Mouse (Mus musculus): ENCODE measurements at regions not wholly inside any gene's neighbourhood (a gene's known extent, or its start where the extent isn't known, plus 50 kb on each side); places are given as distances from the start of the nearest gene placed in this dataset.

- peak; percentile 22 to 45 for DNase-seq
- intact Hi-C loops (cut with DNase I), result no loop called here
Measured at GRCm38 (mm10) chr14:45714311-45714710, 56.4 kb upstream of the Ddhd1 start.

GRCm38 (mm10) chr14:45714786-45715185, 56.8 kb upstream of the Ddhd1 start:
- intact Hi-C loops (cut with DNase I), result no loop called here
- DNase-seq, result no peak

GRCm38 (mm10) chr14:45716100-45716499, 58.2 kb upstream of the Ddhd1 start:
- intact Hi-C loops (cut with DNase I), result no loop called here
- DNase-seq, result no peak

DNA sequence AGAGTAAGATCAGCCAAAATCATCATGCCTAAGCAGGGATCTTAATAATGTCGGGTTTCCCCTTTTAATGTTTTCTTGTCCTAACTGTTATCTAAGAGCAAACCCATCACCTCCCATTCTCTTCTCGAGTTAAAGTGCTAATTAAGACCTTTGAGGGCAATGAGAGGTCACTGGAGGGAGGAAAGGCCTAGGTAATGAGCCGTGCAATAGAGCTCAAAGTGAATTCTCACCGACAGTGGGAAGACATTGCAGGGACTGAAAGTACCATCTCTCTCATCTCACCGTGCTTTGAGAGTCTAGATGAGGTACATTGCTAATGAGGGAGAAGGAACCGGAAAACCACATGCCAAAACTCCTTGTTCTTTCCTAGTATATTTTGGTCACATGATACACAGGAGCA, 64.9 kb upstream of the Ddhd1 start:
- DNase-seq, result no peak
- intact Hi-C loops (cut with DNase I), result loop anchor here (5.0 kb wide), 1 partner anchor 34 kb away; no protein-coding TSS in a partner anchor

- intact Hi-C loops (cut with DNase I), result loop anchor here (5.0 kb wide), 1 partner anchor 33 kb away; no protein-coding TSS in a partner anchor
- no peak for DNase-seq
Measured at GRCm38 (mm10) chr14:45724341-45724740, 66.4 kb upstream of the Ddhd1 start.

DNA sequence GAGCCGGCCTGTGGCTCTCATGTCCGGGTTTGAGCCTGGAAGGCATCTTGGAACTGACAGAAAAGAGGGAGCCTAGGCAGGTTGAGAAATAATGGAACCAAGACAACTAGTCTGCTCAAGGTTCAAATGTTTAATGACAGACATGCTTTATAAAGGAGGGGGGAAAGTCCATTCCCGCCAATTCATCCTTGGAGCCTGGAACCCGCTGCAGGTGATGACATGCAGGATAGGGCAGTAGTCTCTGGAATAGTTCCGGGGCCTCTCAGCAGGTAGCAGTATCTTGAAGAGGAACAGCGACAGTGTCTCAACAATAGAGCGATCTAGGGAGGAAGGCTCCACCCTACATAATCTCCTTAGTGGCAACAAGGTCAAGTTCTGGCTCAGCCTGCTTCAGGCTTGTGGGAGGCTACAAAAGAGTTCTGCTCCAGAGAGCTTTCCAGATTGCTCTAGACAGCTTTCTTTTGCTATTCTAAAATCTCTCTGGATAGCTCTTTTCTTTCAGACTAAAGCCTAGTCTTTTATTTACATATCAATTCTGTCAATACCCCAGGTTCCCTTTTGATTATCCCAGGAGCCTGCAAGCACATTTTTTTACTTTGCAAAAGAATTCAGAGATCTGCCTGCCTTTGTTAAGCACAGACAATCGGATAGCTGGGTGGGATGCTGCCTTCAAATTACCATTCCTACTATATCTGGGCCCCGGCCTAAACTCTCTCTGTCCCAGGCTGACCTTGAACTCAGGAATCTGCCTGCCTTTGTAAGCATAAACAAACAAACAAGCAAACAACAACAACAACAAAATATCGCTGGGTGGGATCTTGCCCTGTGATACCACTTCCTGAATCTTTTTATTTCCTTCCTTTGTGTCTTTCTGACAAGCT, 76.8 kb upstream of the Ddhd1 start:
- intact Hi-C loops (cut with DNase I), result no loop called here
- no peak for DNase-seq

DNA sequence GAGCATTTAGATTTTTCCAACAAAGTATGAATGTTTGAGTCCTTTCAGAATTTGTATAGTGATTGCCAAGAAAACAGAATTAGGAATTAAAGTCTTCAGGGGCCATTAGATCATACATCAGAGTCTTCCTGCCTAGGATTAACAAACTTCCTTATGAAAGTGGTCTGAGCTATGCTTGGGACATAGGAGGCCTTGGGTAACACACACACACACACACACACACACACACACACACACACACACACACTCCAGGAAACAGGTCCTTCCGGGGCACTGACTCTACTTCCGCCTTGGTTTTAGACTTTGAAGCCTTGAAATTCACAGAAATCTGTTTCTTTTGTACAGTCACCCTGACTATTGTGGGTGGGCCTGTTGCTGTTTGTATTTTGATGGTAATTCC, 80.0 kb upstream of the Ddhd1 start:
- intact Hi-C loops (cut with DNase I), result no loop called here
- DNase-seq, result no peak

DNA sequence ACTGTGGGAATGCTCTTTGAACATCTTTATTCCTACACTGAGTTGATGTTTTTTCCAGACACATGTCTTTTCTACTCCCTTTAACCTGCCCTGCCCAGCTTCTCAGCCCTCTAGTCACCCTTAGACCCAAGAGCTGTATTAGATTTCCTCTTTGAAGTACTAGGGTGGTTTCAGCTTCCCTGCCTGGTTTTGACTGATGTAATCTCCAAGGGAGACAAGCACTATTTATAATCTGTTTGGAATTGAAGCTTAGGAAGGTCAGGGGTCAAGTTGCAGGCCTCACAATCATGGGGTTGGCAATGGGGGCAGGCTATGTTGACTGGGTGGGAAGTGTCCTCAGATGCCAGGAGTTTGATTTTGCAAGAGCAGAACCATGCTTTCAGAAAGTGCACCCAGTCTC, 81.7 kb upstream of the Ddhd1 start:
- intact Hi-C loops (cut with DNase I), result no loop called here
- DNase-seq, result no peak

GRCm38 (mm10) chr14:45740662-45741061, 82.7 kb upstream of the Ddhd1 start:
- DNase-seq, result no peak
- intact Hi-C loops (cut with DNase I), result no loop called here

- no peak for DNase-seq
- intact Hi-C loops (cut with DNase I), result no loop called here
Measured at GRCm38 (mm10) chr14:45746176-45746575, 88.2 kb upstream of the Ddhd1 start.

- intact Hi-C loops (cut with DNase I), result loop anchor here (5.0 kb wide), 1 partner anchor 35 kb away; no protein-coding TSS in a partner anchor
- DNase-seq, result no peak
Measured at GRCm38 (mm10) chr14:45757376-45757775, 99.4 kb upstream of the Ddhd1 start.

DNA sequence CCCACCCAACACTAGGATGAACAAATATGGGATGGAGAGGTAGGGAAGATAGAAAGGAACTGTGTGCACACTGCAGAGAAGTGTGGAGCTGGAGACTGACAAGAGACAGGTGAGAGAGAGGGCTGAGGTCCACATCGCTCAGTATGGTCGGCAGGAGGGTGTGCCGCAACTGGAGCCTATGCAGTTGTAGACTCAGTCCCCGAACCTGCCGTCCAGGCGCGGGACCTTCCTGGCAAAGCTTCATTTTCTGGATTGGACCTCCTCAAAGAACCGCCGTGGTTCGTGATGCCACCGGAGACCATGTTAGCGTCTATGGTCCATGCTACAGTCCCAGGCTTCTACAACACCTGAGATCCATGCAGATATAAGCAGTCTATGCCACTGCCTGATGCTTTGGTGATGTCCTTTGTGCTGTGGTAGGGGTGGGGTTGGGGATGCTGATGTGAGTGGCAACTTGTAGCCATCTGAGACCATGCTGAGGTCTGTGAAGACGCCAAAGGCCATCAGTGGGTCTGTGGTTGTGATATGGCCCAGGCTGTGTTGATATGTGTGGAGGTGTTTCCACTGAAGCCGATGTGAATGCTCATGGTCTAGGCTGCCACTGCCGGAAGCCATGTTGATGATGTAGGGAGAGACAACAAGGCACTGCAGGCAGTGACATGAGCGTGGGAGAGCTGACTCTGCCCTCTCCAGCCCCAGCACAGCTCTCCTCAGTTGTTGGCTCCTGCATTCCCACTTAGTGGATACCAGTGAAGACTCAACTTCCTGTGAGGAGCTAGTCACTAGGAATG, 103.1 kb upstream of the Ddhd1 start:
- no peak for DNase-seq
- intact Hi-C loops (cut with DNase I), result no loop called here

- intact Hi-C loops (cut with DNase I), result no loop called here
- no peak for DNase-seq
Measured at GRCm38 (mm10) chr14:45764231-45764630, 106.3 kb upstream of the Ddhd1 start.

DNA sequence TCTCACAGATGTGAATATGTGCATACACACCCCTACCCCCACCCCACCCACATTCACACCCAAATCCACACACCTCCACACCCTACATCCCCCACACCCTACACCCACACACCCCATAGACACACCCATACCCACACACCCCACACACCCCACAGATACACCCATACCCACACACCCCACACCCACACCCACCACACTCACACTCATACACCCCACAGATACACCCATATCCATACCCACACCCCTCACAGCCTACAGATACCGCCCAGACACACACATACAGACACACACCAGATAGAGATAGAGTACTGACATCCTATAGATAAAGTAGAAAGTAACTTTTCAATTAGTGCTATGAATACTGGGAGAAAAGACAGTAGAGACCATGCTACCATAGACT, 108.6 kb upstream of the Ddhd1 start:
- intact Hi-C loops (cut with DNase I), result loop anchor here (5.0 kb wide), 1 partner anchor 956 kb away; no protein-coding TSS in a partner anchor

GRCm38 (mm10) chr14:45772665-45773277, 114.8 kb upstream of the Ddhd1 start:
- intact Hi-C loops (cut with DNase I), result loop anchor here (2.0 to 10.0 kb wide), 6 partner anchors 80 to 788 kb away; partner anchors contain the start of gene Ptger2
- DNase-seq, result peak; percentile 64 to 77

More for the DNA sequence above, 108.6 kb upstream of the Ddhd1 start:
- DNase-seq, result no peak

DNA sequence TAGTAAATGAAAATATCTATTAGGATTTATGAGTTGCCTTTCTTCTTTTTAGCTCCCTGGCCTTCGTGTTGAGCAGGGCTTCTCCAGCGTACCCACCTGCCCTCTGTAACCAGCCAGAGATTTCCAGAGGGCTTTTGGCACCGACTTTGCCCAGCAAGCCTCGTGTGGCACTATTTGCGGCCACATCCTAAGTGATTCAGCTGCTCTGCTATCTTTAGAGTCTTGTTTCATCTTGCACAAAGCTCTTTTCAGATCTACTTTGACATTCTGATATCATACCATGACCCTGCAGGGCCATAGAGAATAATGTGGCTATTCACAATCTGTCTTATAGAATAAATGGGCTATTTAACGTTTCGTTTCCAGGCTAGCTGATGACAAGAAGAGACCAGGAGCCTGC, 115.4 kb upstream of the Ddhd1 start:
- intact Hi-C loops (cut with DNase I), result loop anchor here (2.0 to 10.0 kb wide), 6 partner anchors 81 to 789 kb away; partner anchors contain the start of gene Ptger2
- DNase-seq, result peak; percentile 21 to 29

DNA sequence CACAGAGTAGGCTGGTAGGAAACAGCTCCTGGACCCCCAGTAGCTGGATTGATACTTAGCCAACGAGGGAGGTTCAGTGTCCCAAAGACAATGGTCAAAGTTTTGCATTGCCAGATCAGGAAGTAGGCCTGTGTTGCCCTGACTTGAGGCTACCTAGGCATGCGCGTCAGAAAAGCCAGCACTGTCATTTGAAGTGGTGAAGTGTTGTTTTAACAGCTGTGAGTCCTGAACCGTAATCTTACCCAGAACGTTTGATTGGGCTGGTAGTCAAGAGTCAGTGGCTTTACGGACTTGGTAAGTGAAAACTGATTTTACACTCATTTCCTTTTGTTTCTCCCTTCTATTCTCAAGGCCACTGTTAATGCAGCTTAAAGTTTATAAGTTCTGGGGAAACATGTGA, 123.9 kb upstream of the Ddhd1 start:
- no peak for DNase-seq
- intact Hi-C loops (cut with DNase I), result no loop called here

GRCm38 (mm10) chr14:45794980-45795379, 137.0 kb upstream of the Ddhd1 start:
- intact Hi-C loops (cut with DNase I), result no loop called here
- peak in 1 of 2 experiments; percentile 15 for DNase-seq

GRCm38 (mm10) chr14:45796665-45797319, 138.8 kb upstream of the Ddhd1 start:
- intact Hi-C loops (cut with DNase I), result no loop called here
- peak; percentile 31 to 53 for DNase-seq

GRCm38 (mm10) chr14:45797320-45797696, 139.4 kb upstream of the Ddhd1 start:
- DNase-seq, result no peak
- intact Hi-C loops (cut with DNase I), result no loop called here

Data from heart, postnatal 10 days (tissue).